Mouse (Mus musculus): ENCODE results near the gene Rcc1l. TPM values are rescaled to one million over a fixed set of nuclear protein-coding genes. Genes with fewer than 3 reads are reported as not detected.

Rcc1l gene
- polyA plus RNA-seq, 1 experiment = 10.3 TPM

GRCm38 (mm10) chr5:134151895-134152294 is 24.7 kb downstream of the Rcc1l start:
- TF ChIP-seq CTCF (IDR thresholded peaks at IDR 0.05; ENCODE audit: extremely low read depth, insufficient read length, insufficient replicate concordance, low read depth, low read length) (no peak), POLR2A (IDR thresholded peaks at IDR 0.05; ENCODE audit: low read depth, low read length) (no peak)
- Histone ChIP-seq H3K36me3 (ENCODE audit: control insufficient read depth, insufficient read depth, low read length) (peaks cover 30% of the 10 kb centered on the region), H3K27me3 (ENCODE audit: control insufficient read depth, insufficient read depth, low read length) (no peaks in the 10 kb centered on the region), H3K4me1 (ENCODE audit: control insufficient read depth, insufficient read depth, insufficient read length, low read length) (no peaks in the 10 kb centered on the region), H3K27ac (ENCODE audit: insufficient read depth, low read depth, low read length) (no peak overlapping the region), H3K4me3 (ENCODE audit: low read depth, low read length) (no peak overlapping the region)
- 80% methylated on average over 11 of the region's 11 CpGs for WGBS

DNA sequence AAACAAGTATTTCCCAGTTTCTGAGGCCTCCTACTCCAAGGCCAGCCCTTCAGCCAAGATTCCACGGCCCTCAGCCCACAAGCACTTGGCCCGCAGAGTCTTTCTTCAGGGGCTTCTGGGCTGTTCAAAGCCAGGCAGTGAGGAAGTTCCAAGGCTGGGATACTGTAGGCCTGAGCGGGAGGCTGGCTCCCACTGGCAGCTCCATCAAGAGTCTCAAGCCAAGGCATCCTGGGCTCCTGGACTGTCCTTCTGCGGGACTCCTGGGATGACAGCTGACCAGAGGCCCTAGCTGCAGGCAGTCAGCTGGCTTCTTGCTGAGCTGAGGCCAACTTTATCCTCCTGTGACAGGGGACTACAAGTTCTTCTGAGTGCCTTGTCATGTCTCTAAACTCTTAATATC is 28.4 kb downstream of the Rcc1l start:
- TF ChIP-seq POLR2A (IDR thresholded peaks at IDR 0.05; ENCODE audit: low read depth, low read length) = no peak
- TF ChIP-seq CTCF (IDR thresholded peaks at IDR 0.05; ENCODE audit: extremely low read depth, insufficient read length, insufficient replicate concordance, low read depth, low read length) = no peak
- 88% methylated on average over 4 of the region's 4 CpGs for WGBS
- H3K27me3 ChIP-seq (ENCODE audit: control insufficient read depth, insufficient read depth, low read length) = no peaks in the 10 kb centered on the region
- H3K4me3 ChIP-seq (ENCODE audit: low read depth, low read length) = no peak overlapping the region
- no peaks in the 10 kb centered on the region for H3K4me1 ChIP-seq (ENCODE audit: control insufficient read depth, insufficient read depth, insufficient read length, low read length)
- H3K36me3 ChIP-seq (ENCODE audit: control insufficient read depth, insufficient read depth, low read length) = peaks cover 14% of the 10 kb centered on the region
- no peak overlapping the region for H3K27ac ChIP-seq (ENCODE audit: insufficient read depth, low read depth, low read length)

- 87% methylated on average over 10 of the region's 10 CpGs for WGBS
- H3K4me1 ChIP-seq (ENCODE audit: control insufficient read depth, insufficient read depth, insufficient read length, low read length) = no peaks in the 10 kb centered on the region
- H3K4me3 ChIP-seq (ENCODE audit: low read depth, low read length) = no peak overlapping the region
- no peaks in the 10 kb centered on the region for H3K27me3 ChIP-seq (ENCODE audit: control insufficient read depth, insufficient read depth, low read length)
- no peak for TF ChIP-seq POLR2A (IDR thresholded peaks at IDR 0.05; ENCODE audit: low read depth, low read length)
- no peak overlapping the region for H3K27ac ChIP-seq (ENCODE audit: insufficient read depth, low read depth, low read length)
- H3K36me3 ChIP-seq (ENCODE audit: control insufficient read depth, insufficient read depth, low read length) = peaks cover 14% of the 10 kb centered on the region
Measured at GRCm38 (mm10) chr5:134147194-134147753, 29.3 kb downstream of the Rcc1l start.

- 94% methylated on average over 8 of the region's 8 CpGs for WGBS
- peaks cover 10% of the 10 kb centered on the region for H3K36me3 ChIP-seq (ENCODE audit: control insufficient read depth, insufficient read depth, low read length)
- H3K4me3 ChIP-seq (ENCODE audit: low read depth, low read length) = no peak overlapping the region
Measured at GRCm38 (mm10) chr5:134144986-134145385, 31.6 kb downstream of the Rcc1l start.

GRCm38 (mm10) chr5:134142381-134142780 is 34.2 kb downstream of the Rcc1l start:
- H3K27ac ChIP-seq (ENCODE audit: insufficient read depth, low read depth, low read length) = no peak overlapping the region
- no peaks in the 10 kb centered on the region for H3K27me3 ChIP-seq (ENCODE audit: control insufficient read depth, insufficient read depth, low read length)
- H3K36me3 ChIP-seq (ENCODE audit: control insufficient read depth, insufficient read depth, low read length) = peaks cover 5% of the 10 kb centered on the region
- TF ChIP-seq CTCF (IDR thresholded peaks at IDR 0.05; ENCODE audit: extremely low read depth, insufficient read length, insufficient replicate concordance, low read depth, low read length) = no peak
- TF ChIP-seq POLR2A (IDR thresholded peaks at IDR 0.05; ENCODE audit: low read depth, low read length) = no peak
- WGBS = 80% methylated on average over 11 of the region's 11 CpGs
- H3K4me1 ChIP-seq (ENCODE audit: control insufficient read depth, insufficient read depth, insufficient read length, low read length) = no peaks in the 10 kb centered on the region
- no peak overlapping the region for H3K4me3 ChIP-seq (ENCODE audit: low read depth, low read length)

More at GRCm38 (mm10) chr5:134144986-134145385, 31.6 kb downstream of the Rcc1l start:
- no peak for TF ChIP-seq POLR2A (IDR thresholded peaks at IDR 0.05; ENCODE audit: low read depth, low read length)
- no peak for TF ChIP-seq CTCF (IDR thresholded peaks at IDR 0.05; ENCODE audit: extremely low read depth, insufficient read length, insufficient replicate concordance, low read depth, low read length)
- no peaks in the 10 kb centered on the region for H3K4me1 ChIP-seq (ENCODE audit: control insufficient read depth, insufficient read depth, insufficient read length, low read length)
- no peaks in the 10 kb centered on the region for H3K27me3 ChIP-seq (ENCODE audit: control insufficient read depth, insufficient read depth, low read length)
- no peak overlapping the region for H3K27ac ChIP-seq (ENCODE audit: insufficient read depth, low read depth, low read length)

- no peaks in the 10 kb centered on the region for H3K4me1 ChIP-seq (ENCODE audit: control insufficient read depth, insufficient read depth, insufficient read length, low read length)
- H3K27ac ChIP-seq (ENCODE audit: insufficient read depth, low read depth, low read length) = no peak overlapping the region
- no peak overlapping the region for H3K4me3 ChIP-seq (ENCODE audit: low read depth, low read length)
- H3K27me3 ChIP-seq (ENCODE audit: control insufficient read depth, insufficient read depth, low read length) = no peaks in the 10 kb centered on the region
- 74% methylated on average over 7 of the region's 7 CpGs for WGBS
- peaks cover 8% of the 10 kb centered on the region for H3K36me3 ChIP-seq (ENCODE audit: control insufficient read depth, insufficient read depth, low read length)
- TF ChIP-seq CTCF (IDR thresholded peaks at IDR 0.05; ENCODE audit: extremely low read depth, insufficient read length, insufficient replicate concordance, low read depth, low read length) = no peak
- TF ChIP-seq POLR2A (IDR thresholded peaks at IDR 0.05; ENCODE audit: low read depth, low read length) = no peak
Measured at GRCm38 (mm10) chr5:134141236-134141635, 35.3 kb downstream of the Rcc1l start.

DNA sequence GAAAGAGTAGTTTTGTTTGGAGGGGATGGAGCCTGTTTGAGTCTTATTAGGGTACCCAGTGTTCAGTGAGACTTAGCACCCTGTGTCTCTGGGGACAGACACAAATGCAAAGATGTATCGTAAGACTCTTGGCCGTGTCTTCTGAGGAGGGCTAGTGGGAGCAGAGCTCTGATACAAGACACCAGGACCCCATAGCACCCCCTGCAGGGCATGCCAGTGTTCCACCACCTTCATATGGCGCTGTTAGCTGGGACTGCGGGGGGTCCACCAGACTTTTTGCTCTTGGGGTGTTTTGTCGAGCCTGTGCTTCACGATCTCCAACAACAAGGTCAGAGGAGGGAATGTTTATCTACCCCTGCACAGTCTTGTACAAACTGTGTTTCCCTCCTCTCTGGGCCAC is 37.1 kb downstream of the Rcc1l start:
- no peaks in the 10 kb centered on the region for H3K4me1 ChIP-seq (ENCODE audit: control insufficient read depth, insufficient read depth, insufficient read length, low read length)
- H3K4me3 ChIP-seq (ENCODE audit: low read depth, low read length) = no peak overlapping the region
- peaks cover 8% of the 10 kb centered on the region for H3K36me3 ChIP-seq (ENCODE audit: control insufficient read depth, insufficient read depth, low read length)
- H3K27me3 ChIP-seq (ENCODE audit: control insufficient read depth, insufficient read depth, low read length) = no peaks in the 10 kb centered on the region
- WGBS = 83% methylated on average over 6 of the region's 6 CpGs
- H3K27ac ChIP-seq (ENCODE audit: insufficient read depth, low read depth, low read length) = no peak overlapping the region
- TF ChIP-seq CTCF (IDR thresholded peaks at IDR 0.05; ENCODE audit: extremely low read depth, insufficient read length, insufficient replicate concordance, low read depth, low read length) (no peak), POLR2A (IDR thresholded peaks at IDR 0.05; ENCODE audit: low read depth, low read length) (no peak)
